Mouse (Mus musculus): ENCODE measurements around the gene Zfp598.

GRCm38 (mm10) chr17:24723881-24724180, 54.3 kb downstream of the Zfp598 start:
- TF ChIP-seq CTCF (IDR thresholded peaks at IDR 0.05; ENCODE audit: low read depth, low read length) (no peak), POLR2A (IDR thresholded peaks at IDR 0.05; ENCODE audit: insufficient read depth, low read length) (no peak)

Measured in ES-Bruce4 (cell line).